Mouse (Mus musculus) midbrain, embryonic 14.5 days (tissue): ENCODE results near the gene Dlst. TPM values are rescaled to one million over a fixed set of nuclear protein-coding genes. Genes with fewer than 3 reads are reported as not detected.

Experiments used
- polyA plus RNA-seq: library from polyadenylated mRNA; unstranded; fragments of >200 nt; fragmentation: Nextera tagmentation; extraction: Ambion mirVana; gene quantifications from 2 replicates; pipeline ENCODE4 v1.2.1, GENCODE M21; 2014

Dlst gene
- polyA plus RNA-seq, 1 experiment from 2014 or later = 98.0 TPM

Other genes starting within 250 kb of the Dlst start
- 0.13 TPM in 1 of 2 replicates, not detected in the other for gene Ltbp2, start 234.3 kb upstream of the Dlst start, polyA plus RNA-seq
- 95.9 and 105 TPM in 2 replicates for gene Fcf1, start 139.9 kb upstream of the Dlst start, polyA plus RNA-seq
- gene Arel1, start 139.9 kb upstream of the Dlst start, polyA plus RNA-seq = 33.2 and 40.5 TPM in 2 replicates
- 47.4 and 50.2 TPM in 2 replicates for gene Ylpm1, start 114.5 kb upstream of the Dlst start, polyA plus RNA-seq
- 1.7 and 2.1 TPM in 2 replicates for gene Prox2, start 74 bp upstream of the Dlst start, polyA plus RNA-seq
- gene Rps6kl1, start 40.4 kb downstream of the Dlst start, polyA plus RNA-seq = 22.2 and 27.1 TPM in 2 replicates
- gene Pgf, start 67.0 kb downstream of the Dlst start, polyA plus RNA-seq = 6.0 and 7.1 TPM in 2 replicates
- gene Eif2b2, start 108.6 kb downstream of the Dlst start, polyA plus RNA-seq = 77.1 and 78.7 TPM in 2 replicates
- 9.4 and 10.2 TPM in 2 replicates for gene Mlh3, start 159.8 kb downstream of the Dlst start, polyA plus RNA-seq
- gene Acyp1, start 177.6 kb downstream of the Dlst start, polyA plus RNA-seq = 56.5 and 63.7 TPM in 2 replicates
- 1.1 and 1.6 TPM in 2 replicates for gene Zc2hc1c, start 177.8 kb downstream of the Dlst start, polyA plus RNA-seq
- gene Nek9, start 228.5 kb downstream of the Dlst start, polyA plus RNA-seq = 8.0 and 10.3 TPM in 2 replicates